Mouse (Mus musculus): Measurements from ENCODE around the gene Nrl.

Gene Nrl

DNA sequence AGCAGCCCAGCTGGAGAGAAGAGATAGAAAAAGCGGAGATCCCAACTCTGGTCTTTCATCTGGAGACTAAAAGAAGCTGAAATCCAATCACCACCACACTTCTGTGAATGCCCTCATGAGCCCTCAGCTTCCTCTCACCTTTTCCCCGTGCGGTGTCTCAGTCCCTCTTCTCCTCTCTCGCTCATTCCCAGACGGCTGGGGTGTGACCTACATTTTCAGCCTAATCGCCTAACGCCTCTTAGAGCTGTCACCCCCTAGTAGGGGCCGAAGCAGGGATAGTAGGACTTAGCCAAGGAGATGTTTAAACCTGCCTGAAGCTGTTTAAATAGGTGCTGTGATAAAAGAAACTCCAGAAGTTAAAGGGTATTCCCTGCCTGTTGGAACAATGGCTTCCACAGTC is at the start of gene Nrl:
TSS of gene Nrl (minus strand) at position 197 of the 400 bp plus-strand sequence.
- DNase-seq (ENCODE audit: low spot score) = no peak

DNA sequence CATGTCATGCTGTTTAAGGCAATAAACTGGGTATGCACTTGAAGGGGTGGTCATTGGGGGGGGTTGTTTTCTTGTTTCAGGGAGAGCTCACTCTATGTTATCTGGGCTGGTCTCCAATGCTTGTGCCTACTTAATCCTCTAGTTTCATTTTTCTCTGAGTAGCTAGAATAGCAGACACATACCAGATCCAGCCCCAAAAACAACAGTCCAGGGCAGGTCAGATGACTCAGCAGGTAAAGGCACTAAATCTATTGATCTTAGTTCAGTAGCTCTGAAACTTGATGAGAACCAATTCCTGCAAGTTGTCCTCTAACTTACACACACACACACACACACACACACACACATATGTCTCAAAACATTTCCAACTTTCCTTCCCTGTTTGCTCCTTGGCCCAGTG is 47.0 kb upstream of the Nrl start:
- DNase-seq (ENCODE audit: low spot score) = no peak

DNA sequence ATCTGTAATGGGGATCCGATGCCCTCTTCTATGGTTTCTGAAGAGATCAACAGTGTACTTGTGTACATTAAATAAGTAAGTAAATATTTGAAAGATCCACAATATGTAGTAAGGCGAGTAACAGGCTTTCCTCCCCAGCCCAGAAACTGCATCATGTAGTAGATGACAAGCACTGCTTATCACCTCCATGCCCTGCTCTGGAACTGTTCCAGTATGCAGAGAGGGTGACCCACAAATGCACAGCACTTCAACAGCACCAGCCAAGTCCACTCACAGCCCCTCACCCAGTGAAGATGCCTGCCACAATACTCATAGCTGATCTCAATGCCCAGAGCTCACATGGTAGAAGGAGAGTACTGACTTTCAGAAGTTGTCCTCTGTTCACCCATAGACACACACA is 45.8 kb upstream of the Nrl start:
- DNase-seq (ENCODE audit: low spot score) = no peak

DNA sequence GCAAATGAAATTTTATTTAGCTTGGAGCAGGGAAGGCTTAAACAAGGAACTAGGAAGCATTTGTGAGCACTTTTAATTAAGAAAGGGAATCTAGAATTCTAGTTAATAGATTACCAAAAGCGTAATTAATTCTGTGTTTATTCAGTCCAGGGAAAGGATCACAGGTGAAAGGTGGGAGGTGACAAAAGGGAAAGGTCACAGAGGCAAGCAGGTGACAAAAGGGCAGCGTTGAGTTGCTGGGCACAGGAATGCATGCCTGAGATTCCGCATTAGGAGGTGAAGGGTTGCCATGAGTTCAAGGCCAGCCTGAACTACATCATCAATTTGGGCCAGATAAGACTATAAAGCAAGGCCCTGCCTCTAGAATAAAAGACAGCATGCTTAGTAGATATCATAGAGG is 42.7 kb upstream of the Nrl start:
- no peak for DNase-seq (ENCODE audit: low spot score)

DNA sequence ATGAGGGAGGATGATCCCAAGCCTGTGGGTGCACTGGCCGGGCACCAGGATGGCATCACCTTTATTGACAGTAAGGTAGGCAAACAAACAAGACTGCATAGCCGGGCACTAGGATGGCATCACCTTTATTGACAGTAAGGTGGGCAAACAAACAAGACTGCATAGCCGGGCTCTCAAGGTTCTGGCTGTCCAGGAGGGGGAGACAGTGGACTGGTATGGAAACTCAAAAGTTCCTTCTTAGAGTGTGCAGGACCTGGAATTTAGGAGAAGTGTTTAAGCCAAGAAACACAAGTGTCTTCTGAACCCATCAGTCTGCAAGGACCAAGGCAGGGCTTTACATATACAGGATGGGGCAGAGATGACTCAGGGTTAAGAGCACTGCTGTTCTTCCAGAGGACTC is 41.0 kb upstream of the Nrl start:
- no peak for DNase-seq (ENCODE audit: low spot score)

DNA sequence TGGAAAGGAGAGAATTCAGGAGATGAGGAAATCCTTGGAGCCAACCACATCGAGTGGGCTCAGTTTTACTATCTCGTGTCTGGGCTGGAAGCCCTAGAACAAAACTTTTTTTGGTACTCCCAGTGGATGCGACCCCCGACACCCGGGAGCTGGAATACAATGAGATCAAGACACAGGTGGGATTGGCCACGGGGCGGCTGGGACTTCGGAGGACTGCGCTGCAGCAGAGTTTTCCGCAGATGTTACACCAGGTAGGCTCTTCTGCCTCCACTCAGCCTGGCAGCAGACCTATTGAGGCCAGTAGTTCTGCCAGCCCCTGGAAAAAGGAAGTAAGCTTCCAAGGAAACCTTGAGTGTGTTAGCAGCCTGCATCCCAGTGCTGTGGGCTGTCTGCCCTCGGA is 38.5 kb upstream of the Nrl start:
- DNase-seq (ENCODE audit: low spot score) = no peak

DNA sequence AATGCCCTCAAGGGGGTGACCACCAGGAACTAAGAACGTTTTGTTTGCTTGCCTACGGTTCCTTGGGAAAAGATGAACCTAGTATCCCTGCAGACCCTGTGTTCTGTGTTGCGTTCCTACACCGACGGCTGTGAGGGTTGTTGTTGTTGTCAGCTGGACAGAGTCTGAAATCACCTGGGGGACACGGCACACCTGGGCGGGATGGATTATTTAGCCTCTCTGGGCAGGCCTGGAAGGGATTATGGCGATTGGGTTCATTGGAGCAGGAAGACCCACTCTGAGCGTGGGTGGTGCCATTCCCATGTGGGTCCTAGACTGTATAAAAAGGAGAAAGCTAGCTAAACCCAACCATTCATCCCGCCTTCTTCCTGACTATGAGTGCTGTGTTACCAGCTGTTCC is 37.1 kb upstream of the Nrl start:
- DNase-seq (ENCODE audit: low spot score) = no peak

DNA sequence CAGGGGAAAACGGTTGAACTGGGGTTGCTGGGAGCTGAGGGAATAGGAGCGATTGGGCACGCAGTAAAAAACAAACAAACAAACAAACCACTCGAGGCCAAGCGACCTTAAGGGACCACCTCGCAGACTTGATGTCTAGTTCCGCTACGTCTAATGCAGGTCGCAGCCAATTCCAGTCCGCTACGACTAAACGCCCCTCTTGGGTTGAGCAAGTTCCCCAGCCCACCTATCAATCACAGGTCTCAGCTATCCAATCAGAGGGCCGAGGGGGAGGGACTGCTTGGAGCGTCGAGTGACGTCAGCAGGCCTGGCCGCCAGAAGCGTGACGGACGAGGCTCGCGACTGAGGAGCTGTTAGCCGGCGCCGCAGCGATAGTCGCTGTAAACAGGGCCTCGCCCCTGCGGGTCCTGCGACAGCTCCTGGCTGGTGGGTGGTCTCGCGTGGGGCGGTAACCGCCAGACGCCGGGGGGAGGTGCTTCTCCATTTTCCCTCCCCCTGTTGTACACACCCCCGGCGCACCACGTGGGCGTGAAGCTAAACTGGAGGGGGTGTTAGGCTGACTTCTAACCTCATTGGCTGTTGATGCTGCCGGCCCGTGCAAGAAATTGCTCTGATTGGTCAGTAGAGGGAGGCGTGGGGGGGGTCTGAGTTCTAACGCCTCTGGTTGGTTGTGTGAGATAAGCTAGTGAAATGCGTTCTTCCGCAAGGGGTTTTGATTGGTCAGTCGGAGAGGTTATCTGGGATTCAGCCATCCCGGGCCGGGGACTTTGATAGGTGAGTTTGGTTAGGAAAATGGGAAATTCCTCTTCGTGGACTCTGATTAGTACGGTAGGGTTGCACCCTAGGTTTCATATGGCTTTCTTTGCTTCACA is 35.7 kb upstream of the Nrl start, which contains the start of gene A730061H03Rik:
TSS of gene A730061H03Rik (minus strand) at position 205 of the 872 bp plus-strand sequence.
- peak; percentile 98 for DNase-seq (ENCODE audit: low spot score)

DNA sequence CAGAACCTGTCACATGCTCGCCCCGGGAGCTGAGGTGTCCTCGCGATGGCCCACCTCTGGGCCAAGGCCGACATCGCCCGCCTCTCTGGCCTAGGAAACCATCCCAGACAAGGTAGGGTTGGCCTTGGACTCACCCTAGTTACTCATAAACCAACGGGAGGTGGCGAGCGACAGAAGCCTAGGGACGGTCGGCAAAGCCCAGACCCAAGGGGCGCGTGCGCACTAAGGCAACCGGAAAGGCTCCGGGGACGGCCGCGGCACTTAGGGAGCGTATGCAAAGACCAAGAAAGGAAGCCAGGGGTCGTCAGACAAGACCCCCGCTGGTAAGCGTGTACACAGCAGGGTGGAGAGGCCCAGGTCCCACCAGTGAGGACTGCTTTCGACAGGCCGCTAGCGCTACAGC is 35.0 kb upstream of the Nrl start, which contains the start of gene Dcaf11:
TSS of gene Dcaf11 (plus strand) at position 208 of the 403 bp plus-strand sequence.
- peak; percentile 80 for DNase-seq (ENCODE audit: low spot score)

DNA sequence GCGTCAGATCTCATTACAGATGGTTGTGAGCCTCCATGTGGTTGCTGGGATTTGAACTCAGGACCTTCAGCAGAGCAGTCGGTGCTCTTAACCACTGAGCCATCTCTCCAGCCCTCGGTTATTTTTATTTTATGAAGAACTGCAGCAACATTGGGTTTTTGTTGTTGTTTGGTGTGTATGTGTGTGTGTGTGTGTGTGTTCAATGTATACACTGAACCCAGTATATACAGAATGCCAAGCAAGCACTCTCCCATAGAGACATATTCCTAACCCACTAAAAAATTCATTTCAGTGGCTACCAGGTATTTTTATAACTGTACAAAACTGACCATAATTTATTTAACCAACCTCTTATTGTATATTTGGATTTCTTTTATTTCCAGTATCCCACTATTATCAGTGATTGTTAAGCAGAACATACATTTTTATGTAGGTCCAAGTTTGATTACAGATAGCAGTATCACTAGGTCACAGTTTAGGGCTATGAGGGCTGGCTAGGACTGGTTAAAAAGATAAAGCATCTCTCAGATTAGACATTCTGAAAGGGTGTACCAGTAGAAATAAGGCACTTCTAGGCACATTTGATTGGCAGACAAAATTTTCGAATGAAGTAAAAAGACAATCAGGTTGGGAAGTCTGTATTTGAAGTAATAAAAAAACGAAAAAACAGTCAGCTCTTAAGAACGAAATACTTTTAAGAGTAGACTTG is 34.1 kb upstream of the Nrl start:
- DNase-seq (ENCODE audit: low spot score) = no peak

DNA sequence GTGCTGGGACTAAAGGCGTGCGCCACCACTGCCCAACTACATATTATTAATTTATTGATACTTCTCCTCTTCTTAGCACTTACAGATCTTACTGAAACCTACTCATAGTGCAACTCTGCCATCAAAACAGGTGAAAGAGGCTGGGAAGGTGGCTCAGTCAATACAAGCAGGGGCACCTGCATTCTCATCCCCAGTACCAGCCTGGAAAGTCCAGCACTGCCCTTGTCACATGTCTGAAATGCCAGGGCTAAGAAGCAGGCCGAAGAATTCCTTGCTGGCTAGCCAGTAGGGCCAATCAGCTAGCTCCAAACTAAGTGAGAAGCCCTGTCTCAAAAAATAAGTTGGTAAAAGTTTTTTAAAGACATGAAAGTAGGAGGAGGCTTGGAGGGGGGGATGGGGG is 32.8 kb upstream of the Nrl start:
- no peak for DNase-seq (ENCODE audit: low spot score)

DNA sequence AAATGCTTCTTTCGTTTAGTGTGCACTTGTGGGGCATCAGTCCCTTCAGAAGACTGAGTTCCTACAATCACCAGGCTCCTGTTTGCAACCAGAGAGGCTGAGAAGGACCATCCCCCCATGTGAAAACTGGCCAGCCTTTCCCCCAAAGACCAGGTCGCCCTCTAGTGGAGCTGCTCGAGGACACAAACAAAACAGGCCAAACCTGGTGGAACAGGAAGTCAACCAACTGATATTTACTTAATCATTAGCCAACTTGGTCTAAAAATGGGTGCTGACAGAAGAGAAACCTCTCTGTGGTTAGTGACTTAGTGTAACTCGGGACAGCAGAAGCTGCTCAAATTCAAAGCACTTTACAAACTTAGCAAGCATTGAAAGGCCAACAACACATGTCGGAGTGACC is 32.2 kb upstream of the Nrl start:
- DNase-seq (ENCODE audit: low spot score) = peak; percentile 65

DNA sequence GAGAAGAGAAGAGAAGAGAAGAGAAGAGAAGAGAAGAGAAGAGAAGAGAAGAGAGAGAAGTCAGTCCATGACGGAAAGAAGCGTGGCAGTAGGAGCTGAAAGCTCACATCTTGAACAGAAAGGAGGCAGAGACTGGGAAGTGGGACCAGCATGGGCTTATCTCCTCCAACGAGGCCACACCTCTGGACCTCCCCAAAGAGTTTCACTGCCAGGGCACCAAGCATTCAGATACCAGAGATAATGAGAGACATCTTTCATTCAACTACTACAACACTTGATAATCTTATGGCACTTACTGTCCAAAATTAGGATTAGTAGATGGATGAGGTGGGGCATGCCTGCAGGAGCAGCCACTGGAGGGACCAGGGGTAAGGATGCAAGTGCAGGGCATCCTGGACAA is 31.0 kb upstream of the Nrl start:
- no peak for DNase-seq (ENCODE audit: low spot score)

DNA sequence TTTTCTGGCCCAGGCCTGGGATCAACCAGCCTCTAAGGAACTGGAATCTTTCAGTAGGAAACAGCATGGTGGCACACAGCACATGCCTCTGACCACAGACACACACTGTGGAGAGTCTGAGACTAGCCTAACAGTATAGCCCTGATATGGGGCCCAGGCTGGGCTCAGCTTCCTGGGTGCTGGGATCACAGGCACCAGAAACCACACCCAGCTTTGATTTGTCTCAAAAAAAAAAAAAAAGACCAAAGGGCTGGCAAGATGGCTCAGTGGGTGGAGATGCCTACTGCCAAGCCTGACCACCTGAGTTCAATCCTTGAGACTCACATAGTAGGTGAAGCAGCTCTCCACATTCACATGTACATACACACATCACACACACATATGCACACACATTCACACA is 29.9 kb upstream of the Nrl start:
- DNase-seq (ENCODE audit: low spot score) = no peak

DNA sequence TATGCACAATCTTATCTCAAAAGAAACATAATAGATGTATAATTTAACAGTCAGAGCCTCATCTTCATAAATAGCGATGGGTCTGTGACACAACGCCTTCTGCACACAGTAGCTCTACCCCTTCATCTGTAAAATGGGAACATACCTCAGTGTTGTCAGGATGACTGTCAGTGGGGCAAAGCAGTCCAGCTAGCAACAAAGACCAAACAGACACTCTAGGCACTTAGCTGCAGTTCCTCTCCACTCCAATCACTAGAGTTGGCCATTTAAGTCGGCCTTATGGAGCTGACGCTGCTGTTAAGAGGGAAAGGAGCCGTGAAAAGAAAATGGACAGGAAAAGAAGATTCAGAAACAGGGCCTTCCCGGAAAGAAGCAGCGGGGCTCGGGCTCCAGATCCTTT is 27.0 kb upstream of the Nrl start:
- no peak for DNase-seq (ENCODE audit: low spot score)

DNA sequence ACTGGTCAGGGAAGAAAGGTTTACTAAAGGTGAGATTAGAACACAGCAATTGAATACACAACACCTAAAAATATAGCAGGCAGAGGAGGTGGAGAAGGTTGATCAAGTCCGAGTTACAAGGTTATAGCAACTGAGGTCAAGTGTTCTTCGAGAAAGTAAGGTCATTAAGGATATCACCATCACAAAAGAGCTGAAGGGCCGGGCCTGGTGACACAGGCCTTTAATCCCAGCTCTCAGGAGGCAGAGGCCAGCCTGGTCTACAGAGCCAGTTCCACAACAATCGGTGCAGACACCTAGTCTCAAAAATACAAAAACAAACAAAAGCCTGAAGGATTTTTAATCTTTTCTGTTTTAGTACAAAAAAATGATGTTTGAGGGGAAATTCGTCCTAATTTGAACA is 26.6 kb upstream of the Nrl start:
- no peak for DNase-seq (ENCODE audit: low spot score)

DNA sequence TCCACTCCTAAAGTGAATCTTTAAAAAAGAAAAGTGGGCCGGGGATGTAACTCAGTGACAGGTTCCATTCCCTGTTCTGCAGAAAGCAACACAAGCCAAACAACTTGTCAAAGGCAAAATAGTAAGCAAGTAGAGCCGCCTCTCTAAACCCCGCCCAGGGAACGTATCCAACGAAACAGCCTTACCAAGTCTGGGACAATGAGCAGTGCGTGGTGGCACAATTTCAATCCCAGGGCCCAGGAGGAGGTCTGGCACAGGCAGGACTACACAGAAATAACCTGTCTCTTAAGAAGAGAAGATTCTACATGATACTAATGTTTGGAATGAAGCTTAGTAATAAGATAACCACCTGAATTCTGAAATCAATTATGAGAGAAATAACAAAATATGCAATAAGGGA is 25.4 kb upstream of the Nrl start:
- DNase-seq (ENCODE audit: low spot score) = no peak

DNA sequence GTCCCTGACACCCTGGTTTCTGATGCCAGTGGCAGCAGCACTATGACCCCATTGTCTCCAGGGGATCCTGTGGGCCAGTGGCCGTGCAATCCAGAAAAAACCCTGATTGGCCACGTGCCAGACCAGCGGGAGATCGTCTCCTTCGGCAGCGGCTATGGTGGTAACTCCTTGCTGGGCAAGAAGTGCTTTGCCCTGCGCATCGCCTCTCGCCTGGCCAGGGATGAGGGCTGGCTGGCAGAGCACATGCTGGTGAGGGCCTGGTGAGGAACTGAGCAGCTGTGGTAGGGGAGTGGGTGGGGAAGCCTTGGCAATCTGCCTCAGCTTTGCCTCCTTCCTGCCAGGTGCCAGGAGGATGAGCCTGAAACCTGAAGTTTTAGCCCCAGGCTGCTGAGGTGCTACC is 19.6 kb upstream of the Nrl start:
- no peak for DNase-seq (ENCODE audit: low spot score)

DNA sequence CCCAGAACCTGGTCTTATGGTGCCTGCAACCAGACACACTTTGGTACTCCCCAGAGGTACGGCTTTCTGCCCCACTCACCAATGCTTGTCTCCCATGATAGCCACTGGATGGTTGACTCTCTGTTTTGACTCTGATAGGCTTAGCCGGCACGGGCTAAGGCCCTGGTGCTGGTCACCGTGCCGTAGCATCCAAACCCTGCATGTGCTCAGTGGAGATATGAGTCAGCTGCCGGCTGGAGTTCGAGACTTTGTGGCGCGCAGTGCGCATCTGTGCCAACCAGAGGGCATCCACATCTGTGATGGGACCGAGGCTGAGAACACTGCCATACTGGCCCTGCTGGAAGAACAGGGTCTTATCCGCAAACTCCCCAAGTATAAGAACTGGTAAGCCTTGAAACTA is 17.5 kb upstream of the Nrl start:
- DNase-seq (ENCODE audit: low spot score) = no peak

DNA sequence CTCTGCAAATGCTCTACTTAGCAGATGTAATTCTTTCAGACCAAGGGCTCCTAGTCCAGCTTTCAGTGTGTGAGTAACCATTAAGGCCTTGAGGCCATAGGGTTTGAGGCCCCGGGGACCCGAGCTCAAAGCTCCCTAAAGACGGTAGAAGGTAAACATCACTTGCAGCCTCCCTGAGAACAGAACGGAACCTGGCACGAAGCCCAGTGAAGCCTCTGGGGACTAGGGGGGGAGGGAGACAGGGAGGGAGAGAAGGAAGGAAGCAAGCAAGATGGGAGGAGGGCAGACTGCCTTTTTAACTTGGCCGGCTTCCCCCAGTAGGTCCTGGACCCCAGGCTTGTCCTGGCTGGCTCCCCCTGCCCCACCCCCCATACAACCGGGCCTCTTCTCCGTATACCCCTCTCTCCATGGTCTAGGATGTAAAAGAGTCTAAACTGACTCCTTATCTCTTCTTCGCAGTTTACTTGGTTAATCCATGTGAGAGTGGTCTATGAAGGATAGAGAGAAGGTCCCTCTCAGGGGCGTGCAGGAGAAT is 16.1 kb upstream of the Nrl start:
- peak; percentile 59 for DNase-seq (ENCODE audit: low spot score)

DNA sequence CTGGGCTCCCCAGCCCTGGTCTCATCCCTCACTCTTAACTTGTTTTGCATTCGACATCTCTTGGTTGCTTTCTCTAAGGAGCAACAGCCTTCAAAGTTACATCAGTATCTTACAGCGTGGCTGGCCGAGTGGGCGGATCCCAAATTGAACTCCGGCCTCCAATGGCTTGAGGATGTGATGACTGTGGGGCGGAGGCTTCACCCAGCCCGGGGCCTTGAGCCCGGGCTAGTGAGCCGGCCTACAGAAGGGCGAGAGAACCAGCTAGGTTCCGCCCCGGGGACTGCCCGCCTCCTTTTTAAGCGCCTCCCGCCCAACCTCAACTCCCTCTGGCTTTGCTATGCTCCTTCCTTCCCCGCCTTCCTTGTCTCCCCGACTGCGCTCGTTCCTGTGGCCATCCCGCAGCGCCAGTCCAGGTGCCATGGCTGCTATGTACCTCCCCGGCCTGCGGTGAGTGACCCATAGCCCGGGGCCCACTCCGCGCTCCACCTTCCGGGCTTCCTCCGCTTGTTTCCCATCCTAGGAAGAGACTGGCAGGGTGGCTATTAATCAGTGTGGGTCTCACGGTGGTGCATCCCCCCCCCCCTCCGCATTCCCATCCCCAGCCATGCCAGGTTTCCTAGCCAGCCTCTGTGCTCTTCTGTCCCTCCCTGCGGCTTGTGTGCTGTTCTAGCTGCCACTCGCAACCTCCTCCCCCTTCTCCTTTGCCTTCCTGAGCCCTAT is 15.4 kb upstream of the Nrl start, which contains the start of gene Pck2:
TSS of gene Pck2 (plus strand) at position 200 of the 720 bp plus-strand sequence.
- DNase-seq (ENCODE audit: low spot score) = peak; percentile 40

DNA sequence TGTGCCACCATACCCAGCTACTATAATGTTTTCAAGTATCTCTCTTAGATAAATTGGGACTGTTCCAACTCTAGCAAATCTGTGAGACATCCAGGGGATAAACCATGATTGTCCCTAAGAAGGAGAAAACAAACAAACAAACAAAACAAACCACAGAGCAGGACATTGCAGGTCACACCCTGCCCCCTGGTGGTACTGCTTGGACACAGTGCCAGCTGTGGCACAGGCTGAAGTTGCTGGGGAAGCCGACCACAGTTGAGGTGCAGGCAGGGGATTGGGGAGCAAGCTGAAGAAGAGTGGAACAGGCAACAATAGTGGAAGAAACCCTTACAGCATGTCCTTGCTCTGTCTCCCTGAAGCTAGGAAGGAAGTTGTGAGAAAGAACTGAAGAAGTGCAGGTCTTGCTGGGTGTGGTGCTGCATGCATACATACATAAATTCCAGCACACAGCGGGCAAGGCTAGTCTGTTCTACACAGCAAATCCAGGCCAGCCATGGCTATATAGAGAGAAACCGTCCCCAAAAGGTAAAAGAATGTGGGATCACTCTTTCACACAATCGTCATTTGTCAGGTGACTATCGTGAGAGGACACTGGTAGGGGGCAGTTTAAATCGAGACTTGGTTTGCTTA is 11.4 kb upstream of the Nrl start:
- DNase-seq (ENCODE audit: low spot score) = no peak
